Mouse (Mus musculus): ENCODE results near the gene Gpr34. TPM values are rescaled to one million over a fixed set of nuclear protein-coding genes. Genes with fewer than 3 reads are reported as not detected.

Gene Gpr34
- polyA plus RNA-seq, 1 experiment from 2014 or later, result 2.4 TPM

GRCm38 (mm10) chrX:13638894-13639293 lies 7.0 kb downstream of the Gpr34 start:
- Histone ChIP-seq H3K36me3 (no peaks in the 10 kb centered on the region), H3K4me2 (replicated peaks) (no peak overlapping the region), H3K4me3 (no peak overlapping the region), H3K9me3 (replicated peaks) (no peaks in the 10 kb centered on the region), H3K27me3 (no peaks in the 10 kb centered on the region), H3K9ac (no peak overlapping the region), H3K4me1 (no peaks in the 10 kb centered on the region), H3K27ac (no peak overlapping the region)
- ATAC-seq (ENCODE audit: low FRiP score), result no peak
- 62% methylated on average over 2 of the region's 2 CpGs for WGBS

GRCm38 (mm10) chrX:13651889-13652288 lies 20.0 kb downstream of the Gpr34 start:
- Histone ChIP-seq H3K36me3 (no peaks in the 10 kb centered on the region), H3K4me2 (replicated peaks) (no peak overlapping the region), H3K9ac (no peak overlapping the region), H3K27me3 (no peaks in the 10 kb centered on the region; the same call in 1 of the 2 replicates), H3K27ac (no peak overlapping the region), H3K4me3 (no peak overlapping the region), H3K4me1 (no peaks in the 10 kb centered on the region), H3K9me3 (replicated peaks) (no peaks in the 10 kb centered on the region)
- WGBS, result 79% methylated on average over 2 of the region's 2 CpGs
- no peak for ATAC-seq (ENCODE audit: low FRiP score)

- 83% methylated on average over 1 of the region's 1 CpGs for WGBS
Measured at GRCm38 (mm10) chrX:13652291-13652690, 20.4 kb downstream of the Gpr34 start.

GRCm38 (mm10) chrX:13655005-13655421 lies 23.1 kb downstream of the Gpr34 start:
- Histone ChIP-seq H3K36me3 (no peaks in the 10 kb centered on the region), H3K4me1 (no peaks in the 10 kb centered on the region), H3K4me3 (no peak overlapping the region), H3K9ac (no peak overlapping the region), H3K27me3 (no peaks in the 10 kb centered on the region; the same call in 1 of the 2 replicates), H3K9me3 (replicated peaks) (no peaks in the 10 kb centered on the region), H3K27ac (no peak overlapping the region), H3K4me2 (replicated peaks) (no peak overlapping the region)
- ATAC-seq (ENCODE audit: low FRiP score), result no peak
- 86% methylated on average over 3 of the region's 3 CpGs for WGBS

More at GRCm38 (mm10) chrX:13652291-13652690, 20.4 kb downstream of the Gpr34 start:
- Histone ChIP-seq H3K4me2 (replicated peaks) (no peak overlapping the region), H3K9ac (no peak overlapping the region), H3K4me3 (no peak overlapping the region), H3K4me1 (no peaks in the 10 kb centered on the region), H3K27me3 (no peaks in the 10 kb centered on the region; the same call in 1 of the 2 replicates), H3K9me3 (replicated peaks) (no peaks in the 10 kb centered on the region), H3K36me3 (no peaks in the 10 kb centered on the region), H3K27ac (no peak overlapping the region)
- ATAC-seq (ENCODE audit: low FRiP score), result no peak

GRCm38 (mm10) chrX:13655906-13656305 lies 24.0 kb downstream of the Gpr34 start:
- Histone ChIP-seq H3K27ac (no peak overlapping the region), H3K9me3 (replicated peaks) (no peaks in the 10 kb centered on the region), H3K4me3 (no peak overlapping the region), H3K4me1 (no peaks in the 10 kb centered on the region), H3K36me3 (no peaks in the 10 kb centered on the region), H3K27me3 (no peaks in the 10 kb centered on the region; the same call in 1 of the 2 replicates), H3K9ac (no peak overlapping the region), H3K4me2 (replicated peaks) (no peak overlapping the region)
- ATAC-seq (ENCODE audit: low FRiP score), result no peak
- WGBS, result 84% methylated on average over 6 of the region's 6 CpGs

- no peaks in the 10 kb centered on the region for H3K9me3 ChIP-seq (replicated peaks)
- ATAC-seq (ENCODE audit: low FRiP score), result no peak
- H3K4me1 ChIP-seq, result no peaks in the 10 kb centered on the region
- no peak overlapping the region for H3K4me2 ChIP-seq (replicated peaks)
- no peak overlapping the region for H3K4me3 ChIP-seq
- 6% methylated on average over 1 of the region's 1 CpGs for WGBS
- H3K36me3 ChIP-seq, result no peaks in the 10 kb centered on the region
- H3K27ac ChIP-seq, result no peak overlapping the region
- no peaks in the 10 kb centered on the region; the same call in 1 of the 2 replicates for H3K27me3 ChIP-seq
- no peak overlapping the region for H3K9ac ChIP-seq
Measured at GRCm38 (mm10) chrX:13656721-13657120, 24.8 kb downstream of the Gpr34 start.

GRCm38 (mm10) chrX:13658616-13659140 lies 26.8 kb downstream of the Gpr34 start:
- H3K4me1 ChIP-seq, result no peaks in the 10 kb centered on the region
- no peaks in the 10 kb centered on the region; the same call in 1 of the 2 replicates for H3K27me3 ChIP-seq
- H3K27ac ChIP-seq, result no peak overlapping the region
- no peaks in the 10 kb centered on the region for H3K36me3 ChIP-seq
- H3K9me3 ChIP-seq (replicated peaks), result no peaks in the 10 kb centered on the region
- ATAC-seq (ENCODE audit: low FRiP score), result no peak
- H3K4me2 ChIP-seq (replicated peaks), result no peak overlapping the region
- WGBS, result 77% methylated on average over 3 of the region's 3 CpGs
- no peak overlapping the region for H3K4me3 ChIP-seq
- H3K9ac ChIP-seq, result no peak overlapping the region

GRCm38 (mm10) chrX:13659201-13659890 lies 27.5 kb downstream of the Gpr34 start:
- Histone ChIP-seq H3K4me3 (no peak overlapping the region), H3K4me2 (replicated peaks) (no peak overlapping the region), H3K27ac (no peak overlapping the region), H3K9ac (no peak overlapping the region), H3K9me3 (replicated peaks) (no peaks in the 10 kb centered on the region), H3K27me3 (no peaks in the 10 kb centered on the region; the same call in 1 of the 2 replicates), H3K4me1 (no peaks in the 10 kb centered on the region), H3K36me3 (no peaks in the 10 kb centered on the region)
- WGBS, result 69% methylated on average over 4 of the region's 4 CpGs
- ATAC-seq (ENCODE audit: low FRiP score), result no peak

GRCm38 (mm10) chrX:13661063-13661462 lies 29.2 kb downstream of the Gpr34 start, which contains the start of gene Gpr82:
Gene Gpr82, plus strand, starts transcription at chrX:13661363.
- H3K4me3 ChIP-seq, result no peak within 1 kb of the TSS
- no peaks in the 10 kb centered on the region for H3K9me3 ChIP-seq (replicated peaks)
- no peak for ATAC-seq (ENCODE audit: low FRiP score)
- no peak within 1 kb of the TSS for H3K4me2 ChIP-seq (replicated peaks)
- no peak within 1 kb of the TSS for H3K9ac ChIP-seq
- no peaks in the 10 kb centered on the region for H3K36me3 ChIP-seq
- H3K27me3 ChIP-seq, result no peaks in the 10 kb centered on the region
- no peaks in the 10 kb centered on the region for H3K4me1 ChIP-seq
- 91% methylated on average over 5 of the region's 5 CpGs for WGBS
- no peak within 1 kb of the TSS for H3K27ac ChIP-seq

GRCm38 (mm10) chrX:13668867-13669266 lies 37.0 kb downstream of the Gpr34 start:
- 80% methylated on average over 5 of the region's 5 CpGs for WGBS
- Histone ChIP-seq H3K36me3 (no peaks in the 10 kb centered on the region), H3K9ac (no peak overlapping the region), H3K4me2 (replicated peaks) (no peak overlapping the region), H3K27ac (no peak overlapping the region), H3K9me3 (replicated peaks) (no peaks in the 10 kb centered on the region), H3K4me3 (no peak overlapping the region), H3K4me1 (no peaks in the 10 kb centered on the region), H3K27me3 (no peaks in the 10 kb centered on the region)
- no peak for ATAC-seq (ENCODE audit: low FRiP score)

- WGBS, result 58% methylated on average over 3 of the region's 3 CpGs
- no peaks in the 10 kb centered on the region for H3K27me3 ChIP-seq
- ATAC-seq (ENCODE audit: low FRiP score), result no peak
- no peak overlapping the region for H3K9ac ChIP-seq
- no peaks in the 10 kb centered on the region for H3K9me3 ChIP-seq (replicated peaks)
- no peak overlapping the region for H3K4me2 ChIP-seq (replicated peaks)
- no peaks in the 10 kb centered on the region for H3K36me3 ChIP-seq
- no peak overlapping the region for H3K4me3 ChIP-seq
- no peaks in the 10 kb centered on the region for H3K4me1 ChIP-seq
- H3K27ac ChIP-seq, result no peak overlapping the region
Measured at GRCm38 (mm10) chrX:13670342-13670741, 38.5 kb downstream of the Gpr34 start.

GRCm38 (mm10) chrX:13673001-13673400 lies 41.1 kb downstream of the Gpr34 start:
- no peak overlapping the region for H3K4me3 ChIP-seq
- no peaks in the 10 kb centered on the region for H3K9me3 ChIP-seq (replicated peaks)
- no peaks in the 10 kb centered on the region for H3K27me3 ChIP-seq
- no peak overlapping the region for H3K27ac ChIP-seq
- H3K36me3 ChIP-seq, result no peaks in the 10 kb centered on the region
- ATAC-seq (ENCODE audit: low FRiP score), result no peak
- H3K4me2 ChIP-seq (replicated peaks), result no peak overlapping the region
- H3K9ac ChIP-seq, result no peak overlapping the region
- H3K4me1 ChIP-seq, result no peaks in the 10 kb centered on the region
- 88% methylated on average over 3 of the region's 3 CpGs for WGBS

- no peaks in the 10 kb centered on the region for H3K27me3 ChIP-seq
- H3K4me3 ChIP-seq, result no peak overlapping the region
- H3K9me3 ChIP-seq (replicated peaks), result no peaks in the 10 kb centered on the region
- no peaks in the 10 kb centered on the region for H3K36me3 ChIP-seq
- no peaks in the 10 kb centered on the region for H3K4me1 ChIP-seq
- 93% methylated on average over 3 of the region's 3 CpGs for WGBS
- no peak overlapping the region for H3K9ac ChIP-seq
- no peak overlapping the region for H3K4me2 ChIP-seq (replicated peaks)
- ATAC-seq (ENCODE audit: low FRiP score), result no peak
- H3K27ac ChIP-seq, result no peak overlapping the region
Measured at GRCm38 (mm10) chrX:13681748-13682147, 49.9 kb downstream of the Gpr34 start.

All from hindbrain, embryonic 12.5 days (tissue).